Mouse (Mus musculus): Measurements from ENCODE around the gene Immp2l. TPM values are rescaled to one million over a fixed set of nuclear protein-coding genes. Genes with fewer than 3 reads are reported as not detected.

Gene Immp2l
- polyA plus RNA-seq (2014; fragmentation: Illumina TruSeq; extraction: RNeasy Lipid Tissue Mini Kit (QIAGEN cat#74804); ENCODE audit: low read depth, low replicate concordance) = 21.2 TPM

GRCm38 (mm10) chr12:41023511-41024421 lies at the start of gene Immp2l:
Gene Immp2l, plus strand, starts transcription at chr12:41024090.

GRCm38 (mm10) chr12:41486331-41486730 lies 462.4 kb downstream of the Immp2l start, which contains the start of gene Lrrn3:
Gene Lrrn3, minus strand, starts transcription at chr12:41486431.

